Mouse (Mus musculus) regulatory T cell (primary cell): Measurements from ENCODE around the gene Uggt1.

Source experiments
- in situ Hi-C: fragments of 300-600 bp; cut with MboI, MseI; formaldehyde crosslinking; loops from one replicate; pipeline ENCODE4 v1.15.1; 2025; ENCODE audit warnings: high pct_unique_total_duplicates

The Uggt1 gene

GRCm38 (mm10) chr1:36118958-36119357, 125.6 kb downstream of the Uggt1 start:
- in situ Hi-C loops, result no loop called here

- in situ Hi-C loops, result no loop called here
These were observed 126.3 kb downstream of the Uggt1 start for GRCm38 (mm10) chr1:36118061-36118685.

- in situ Hi-C loops, result no loop called here
These were observed 128.0 kb downstream of the Uggt1 start for GRCm38 (mm10) chr1:36116488-36116887.

- in situ Hi-C loops, result no loop called here
These were observed 129.7 kb downstream of the Uggt1 start for GRCm38 (mm10) chr1:36114844-36115243.

GRCm38 (mm10) chr1:36113670-36114069, 130.8 kb downstream of the Uggt1 start:
- in situ Hi-C loops, result no loop called here

- in situ Hi-C loops, result no loop called here
These were observed 131.9 kb downstream of the Uggt1 start for GRCm38 (mm10) chr1:36112665-36113064.

- in situ Hi-C loops, result loop anchor here (10.0 kb wide), 1 partner anchor 1035 kb away; no protein-coding TSS in a partner anchor
These were observed 134.5 kb downstream of the Uggt1 start for GRCm38 (mm10) chr1:36109987-36110386.

- in situ Hi-C loops, result loop anchor here (10.0 kb wide), 1 partner anchor 1031 kb away; no protein-coding TSS in a partner anchor
These were observed 138.4 kb downstream of the Uggt1 start for GRCm38 (mm10) chr1:36105917-36106706.

GRCm38 (mm10) chr1:36100371-36100770, 144.1 kb downstream of the Uggt1 start:
- in situ Hi-C loops, result loop anchor here (10.0 kb wide), 1 partner anchor 1026 kb away; no protein-coding TSS in a partner anchor

- in situ Hi-C loops, result no loop called here
These were observed 146.1 kb downstream of the Uggt1 start for GRCm38 (mm10) chr1:36098432-36098831.

- in situ Hi-C loops, result no loop called here
These were observed 148.9 kb downstream of the Uggt1 start for GRCm38 (mm10) chr1:36095423-36096272.

- in situ Hi-C loops, result no loop called here
These were observed 150.8 kb downstream of the Uggt1 start for GRCm38 (mm10) chr1:36093741-36094140.

GRCm38 (mm10) chr1:36091246-36091645, 153.3 kb downstream of the Uggt1 start:
- in situ Hi-C loops, result no loop called here

- in situ Hi-C loops, result no loop called here
These were observed 153.8 kb downstream of the Uggt1 start for GRCm38 (mm10) chr1:36090722-36091110.
